Mouse (Mus musculus) heart, postnatal 25 days (tissue): ENCODE measurements around the gene Hibadh. TPM values are rescaled to one million over a fixed set of nuclear protein-coding genes. Genes with fewer than 3 reads are reported as not detected.

Source experiments
- DNase-seq: peaks from one replicate; pipeline ENCODE4 v3.0.0; 2022; ENCODE audit warnings: low spot score
- intact Hi-C: fragments of 180-260 bp; cut with DNase I; formaldehyde crosslinking; loops from one replicate; pipeline ENCODE4 v1.15.1; 2025
- total RNA-seq, 2 experiments: library from RNA; stranded (reverse); gene quantifications; 2 replicates each; pipeline ENCODE4 v1.2.3; 2021

The Hibadh gene
- total RNA-seq, 2 experiments from 2014 or later: 242 to 244 TPM

- DNase-seq: no peak
- intact Hi-C loops: loop anchor here (5.0 kb wide), 2 partner anchors 259 to 321 kb away; no protein-coding TSS in a partner anchor
Measured at GRCm38 (mm10) chr6:52578322-52578721, 61.9 kb downstream of the Hibadh start.

GRCm38 (mm10) chr6:52577270-52577669, 62.9 kb downstream of the Hibadh start:
- DNase-seq: no peak
- intact Hi-C loops: loop anchor here (2.0 to 5.0 kb wide), 3 partner anchors 260 to 320 kb away; no protein-coding TSS in a partner anchor

- DNase-seq: no peak
- intact Hi-C loops: no loop called here
Measured at GRCm38 (mm10) chr6:52568706-52569105, 71.5 kb downstream of the Hibadh start.

GRCm38 (mm10) chr6:52567327-52568299, 72.6 kb downstream of the Hibadh start:
- intact Hi-C loops: no loop called here
- no peak for DNase-seq

- DNase-seq: no peak
- intact Hi-C loops: no loop called here
Measured at GRCm38 (mm10) chr6:52565210-52565609, 75.0 kb downstream of the Hibadh start.

GRCm38 (mm10) chr6:52562994-52563393, 77.2 kb downstream of the Hibadh start:
- intact Hi-C loops: no loop called here
- DNase-seq: no peak

GRCm38 (mm10) chr6:52559041-52559440, 81.1 kb downstream of the Hibadh start:
- no peak for DNase-seq
- intact Hi-C loops: no loop called here

- DNase-seq: no peak
- intact Hi-C loops: no loop called here
Measured at GRCm38 (mm10) chr6:52544376-52544775, 95.8 kb downstream of the Hibadh start.

- intact Hi-C loops: no loop called here
- no peak for DNase-seq
Measured at GRCm38 (mm10) chr6:52542464-52542863, 97.7 kb downstream of the Hibadh start.

GRCm38 (mm10) chr6:52539911-52540310, 100.3 kb downstream of the Hibadh start:
- intact Hi-C loops: no loop called here
- DNase-seq: no peak

- intact Hi-C loops: no loop called here
- DNase-seq: no peak
Measured at GRCm38 (mm10) chr6:52535072-52535704, 105.0 kb downstream of the Hibadh start.

- intact Hi-C loops: no loop called here
- no peak for DNase-seq
Measured at GRCm38 (mm10) chr6:52532144-52532492, 108.1 kb downstream of the Hibadh start.

GRCm38 (mm10) chr6:52531366-52532143, 108.6 kb downstream of the Hibadh start:
- no peak for DNase-seq

GRCm38 (mm10) chr6:52530861-52531260, 109.3 kb downstream of the Hibadh start:
- intact Hi-C loops: no loop called here
- no peak for DNase-seq

More at GRCm38 (mm10) chr6:52531366-52532143, 108.6 kb downstream of the Hibadh start:
- intact Hi-C loops: no loop called here

- intact Hi-C loops: loop anchor here (5.0 kb wide), 1 partner anchor 47 kb away; no protein-coding TSS in a partner anchor
- DNase-seq: no peak
Measured at GRCm38 (mm10) chr6:52524226-52524625, 116.0 kb downstream of the Hibadh start.

- intact Hi-C loops: no loop called here
Measured at GRCm38 (mm10) chr6:52518704-52519103, 121.5 kb downstream of the Hibadh start.

GRCm38 (mm10) chr6:52517272-52517671, 122.9 kb downstream of the Hibadh start:
- no peak for DNase-seq
- intact Hi-C loops: no loop called here

More at GRCm38 (mm10) chr6:52518704-52519103, 121.5 kb downstream of the Hibadh start:
- DNase-seq: no peak

- intact Hi-C loops: no loop called here
- no peak for DNase-seq
Measured at GRCm38 (mm10) chr6:52513876-52514405, 126.2 kb downstream of the Hibadh start.

GRCm38 (mm10) chr6:52508789-52509188, 131.4 kb downstream of the Hibadh start:
- intact Hi-C loops: no loop called here
- no peak for DNase-seq

- intact Hi-C loops: no loop called here
- no peak for DNase-seq
Measured at GRCm38 (mm10) chr6:52507946-52508345, 132.2 kb downstream of the Hibadh start.
